In the genomic region with DNA sequence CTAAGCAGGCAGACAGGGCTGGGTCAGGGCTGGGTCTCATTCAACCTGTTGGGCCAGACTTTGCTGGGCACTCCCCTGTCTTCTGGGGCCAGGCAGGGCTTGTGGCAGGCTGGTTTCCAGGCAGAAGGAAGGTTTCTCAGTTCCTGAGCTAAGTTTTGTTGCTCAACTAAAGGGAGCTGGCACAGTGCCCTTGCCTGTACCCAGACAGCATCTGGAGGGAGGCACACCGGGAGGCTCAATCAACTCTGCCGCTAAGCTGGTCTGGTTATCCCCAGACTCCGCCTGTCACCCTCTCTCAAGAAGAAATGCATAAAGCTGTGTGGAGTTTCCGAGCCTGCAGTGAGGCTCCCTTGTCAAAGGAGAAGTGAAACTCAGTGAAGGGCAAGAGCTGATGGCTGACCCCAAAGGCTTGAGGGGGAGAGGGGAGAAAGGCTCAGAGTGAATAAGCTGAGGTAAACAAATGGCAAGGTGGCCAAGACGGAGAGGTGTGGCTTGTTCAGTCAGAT, we compare ENCODE assay signal across 10 mouse cellular contexts. TPM values are rescaled to one million over a fixed set of nuclear protein-coding genes. Genes with fewer than 3 reads are reported as not detected.
DNase-seq lines count a peak whose midpoint lies in the region; ATAC-seq and TF ChIP-seq lines count a peak whose summit lies in the region.
"Had no signal": no experiment of that assay in that cellular context is flagged by ENCODE, and none has a peak within 500 bp of the region (broad histone marks: within the 10 kb centered on the region; RNA-seq: fewer than 3 reads in every experiment).

No protein-coding gene starts in this region.

- no peaks in the 10 kb centered on the region for H3K4me1 ChIP-seq in kidney, adult 2 months (ENCODE audit: control insufficient read depth, insufficient read depth, low read length)
- H3K4me1 ChIP-seq in intestine, embryonic 15.5 days (replicated peaks): no peaks in the 10 kb centered on the region; the same call in 1 of the 2 replicates

- ATAC-seq in megakaryocyte progenitor cell, adult 5-6 weeks (replicated peaks; ENCODE audit: poor library complexity): peak; percentile 91
- ATAC-seq in megakaryocyte-erythroid progenitor cell, adult 5-6 weeks (replicated peaks; ENCODE audit: low FRiP score, low TSS enrichment, poor library complexity, severe bottlenecking): no peak
- ATAC-seq in inflammation-experienced regulatory T-cells, adult 6 months: no peak
- ATAC-seq in intestine, embryonic 15.5 days: no peak

- TF ChIP-seq CTCF in kidney, adult 2 months (conservative IDR thresholded peaks at IDR 0.05; ENCODE audit: insufficient read depth, insufficient read length, low read depth, low read length): no peak
- TF ChIP-seq CTCF in brain, embryonic 14.5 days (IDR thresholded peaks at IDR 0.05; ENCODE audit: borderline replicate concordance, extremely low read depth, insufficient read depth, insufficient read length): no peak

- H3K9ac ChIP-seq in intestine, embryonic 15.5 days: no peak overlapping the region
- H3K9ac ChIP-seq: limb, embryonic 12.5 days had no signal

- no peaks in the 10 kb centered on the region for H3K36me3 ChIP-seq in kidney, adult 2 months (ENCODE audit: control insufficient read depth, insufficient read depth, low read length)
- H3K36me3 ChIP-seq in intestine, embryonic 15.5 days: no peaks in the 10 kb centered on the region
- H3K36me3 ChIP-seq: limb, embryonic 12.5 days had no signal

- H3K27me3 ChIP-seq in kidney, adult 2 months (replicated peaks; ENCODE audit: control insufficient read depth, insufficient read depth, low read length): no peaks in the 10 kb centered on the region
- no peaks in the 10 kb centered on the region for H3K27me3 ChIP-seq in intestine, embryonic 15.5 days (replicated peaks)
- H3K27me3 ChIP-seq: limb, embryonic 12.5 days had no signal

- H3K9me3 ChIP-seq in intestine, embryonic 15.5 days: no peaks in the 10 kb centered on the region
- H3K9me3 ChIP-seq: limb, embryonic 12.5 days had no signal

- no peak overlapping the region for H3K27ac ChIP-seq in kidney, adult 2 months (ENCODE audit: insufficient read depth, low read depth, low read length)
- H3K27ac ChIP-seq in intestine, embryonic 15.5 days: no peak overlapping the region
- H3K27ac ChIP-seq: limb, embryonic 12.5 days had no signal

- peak; percentile 33 for DNase-seq in kidney, postnatal 10 days
- no peak for DNase-seq in kidney, adult 2 months
- DNase-seq in B cell, adult 2 months: peak; percentile 52 to 55
- DNase-seq in brain, embryonic 14.5 days (ENCODE audit: low read depth): peak; percentile 70
- DNase-seq: kidney, adult 8-10 months had no signal

- H3K4me2 ChIP-seq in intestine, embryonic 15.5 days (replicated peaks): no peak overlapping the region
- H3K4me2 ChIP-seq: limb, embryonic 12.5 days had no signal

- no peak for TF ChIP-seq POLR2A in kidney, adult 2 months (IDR thresholded peaks at IDR 0.05; ENCODE audit: low read depth, low read length)
- TF ChIP-seq POLR2A in brain, embryonic 14.5 days (IDR thresholded peaks at IDR 0.05; ENCODE audit: borderline replicate concordance, extremely low read depth, insufficient read depth, insufficient read length, poor library complexity, severe bottlenecking): no peak

- 56% methylated on average over 5 of the region's 5 CpGs for WGBS in kidney, adult 2 months
- 49% methylated on average over 5 of the region's 5 CpGs for WGBS in intestine, embryonic 15.5 days

- no peak overlapping the region for H3K4me3 ChIP-seq in kidney, adult 2 months (ENCODE audit: insufficient read depth, low read depth, low read length)
- no peak overlapping the region for H3K4me3 ChIP-seq in intestine, embryonic 15.5 days (replicated peaks)
- H3K4me3 ChIP-seq: limb, embryonic 12.5 days had no signal

RNA-seq across cellular contexts. Expression of gene Togaram2, which starts 11.1 kb away (rescaled TPM):
- 0.04 and 0.06 TPM in 2 replicates for polyA plus RNA-seq in kidney, adult 2 months (2012; rRNA removed)
- 0.61 and 0.68 TPM in 2 replicates for polyA plus RNA-seq in brain, embryonic 14.5 days (2012; rRNA removed)
- total RNA-seq in megakaryocyte progenitor cell, adult 5-6 weeks (2015): not detected in 2 replicates
- total RNA-seq in megakaryocyte progenitor cell, adult 5-6 weeks (2017): 0.03 TPM in 1 of 2 replicates, not detected in the other
- not detected in 2 replicates for total RNA-seq in megakaryocyte-erythroid progenitor cell, adult 5-6 weeks (2014; fragmentation: Nextera tagmentation)
- total RNA-seq in megakaryocyte-erythroid progenitor cell, adult 5-6 weeks (2017): 0.14 TPM in 1 of 2 replicates, not detected in the other
- not detected for polyA plus RNA-seq in inflammation-experienced regulatory T-cells, adult 6 months (2017; shearing (Covaris generic))
- 0.44 and 0.68 TPM in 2 replicates for polyA plus RNA-seq in intestine, embryonic 15.5 days (2015; fragmentation: Nextera tagmentation; extraction: Ambion mirVana)
- polyA plus RNA-seq: limb, embryonic 12.5 days had no signal
